Mouse (Mus musculus) activated CD4-positive, CD25-positive, alpha-beta regulatory T cell, adult 4 months (primary cell): ENCODE data around the gene Krt36. TPM values are rescaled to one million over a fixed set of nuclear protein-coding genes. Genes with fewer than 3 reads are reported as not detected.

Experiments
- ATAC-seq: one replicate; pipeline ENCODE4 v1.8.0; 2017
- polyA plus RNA-seq, 2 experiments: library from polyadenylated mRNA; unstranded; fragments of 100-300 nt; shearing (Covaris generic); gene quantifications; one replicate each; pipeline ENCODE4 v1.2.1; 2017

The Krt36 gene
- not detected for polyA plus RNA-seq

GRCm38 (mm10) chr11:100105576-100106122 is at the start of gene Krt36:
Gene Krt36 (minus strand): TSS chr11:100105626.
- no peak for ATAC-seq

GRCm38 (mm10) chr11:100148615-100149330 is 43.3 kb upstream of the Krt36 start, which contains the start of gene Krt19:
Gene Krt19 (minus strand): TSS chr11:100148665.
- no peak for ATAC-seq

GRCm38 (mm10) chr11:100147566-100148353 is 42.3 kb upstream of the Krt36 start:
- ATAC-seq: no peak

GRCm38 (mm10) chr11:100145858-100146560 is 40.6 kb upstream of the Krt36 start:
- ATAC-seq: no peak

GRCm38 (mm10) chr11:100145104-100145503 is 39.7 kb upstream of the Krt36 start:
- ATAC-seq: no peak

- no peak for ATAC-seq
These were observed 35.5 kb upstream of the Krt36 start for GRCm38 (mm10) chr11:100140966-100141365.

GRCm38 (mm10) chr11:100139391-100139790 is 34.0 kb upstream of the Krt36 start:
- ATAC-seq: no peak

- no peak for ATAC-seq
These were observed 33.4 kb upstream of the Krt36 start for GRCm38 (mm10) chr11:100138809-100139208.

- no peak for ATAC-seq
These were observed 32.3 kb upstream of the Krt36 start for GRCm38 (mm10) chr11:100137693-100138092.

- no peak for ATAC-seq
These were observed 31.1 kb upstream of the Krt36 start for GRCm38 (mm10) chr11:100136559-100136958.

GRCm38 (mm10) chr11:100135731-100136130 is 30.3 kb upstream of the Krt36 start, which contains the start of gene Krt15:
Gene Krt15 (minus strand): TSS chr11:100135928.
- ATAC-seq: no peak

GRCm38 (mm10) chr11:100124901-100125300 is 19.5 kb upstream of the Krt36 start:
- no peak for ATAC-seq

GRCm38 (mm10) chr11:100121466-100121865 is 16.0 kb upstream of the Krt36 start, which contains the start of gene Krt13:
Gene Krt13 (minus strand): TSS chr11:100121566.
- ATAC-seq: no peak

- ATAC-seq: no peak
These were observed 14.9 kb upstream of the Krt36 start for GRCm38 (mm10) chr11:100120331-100120730.

- no peak for ATAC-seq
These were observed 8.3 kb upstream of the Krt36 start for GRCm38 (mm10) chr11:100113742-100114029.

- no peak for ATAC-seq
These were observed 7.7 kb upstream of the Krt36 start for GRCm38 (mm10) chr11:100112935-100113741.

- no peak for ATAC-seq
These were observed 2.6 kb downstream of the Krt36 start for GRCm38 (mm10) chr11:100102693-100103429.

GRCm38 (mm10) chr11:100100391-100100790 is 5.0 kb downstream of the Krt36 start:
- no peak for ATAC-seq

GRCm38 (mm10) chr11:100097819-100098218 is 7.6 kb downstream of the Krt36 start:
- no peak for ATAC-seq

- ATAC-seq: no peak
These were observed 9.3 kb downstream of the Krt36 start, which contains the start of gene Krt35 for GRCm38 (mm10) chr11:100096141-100096540. Gene Krt35 (minus strand): TSS chr11:100096241.

GRCm38 (mm10) chr11:100088378-100089025 is 16.9 kb downstream of the Krt36 start:
- no peak for ATAC-seq
